Mouse (Mus musculus) adipocyte (in vitro differentiated cells): ENCODE results near the gene Ankrd36.
"Not testable (repeated sequence)": the region's sequence is repeated elsewhere in the genome, so short reads cannot be mapped to it uniquely, and the experiment has no call there.

ENCODE experiments used
- DNase-seq: peaks from one replicate; pipeline ENCODE4 v3.0.0-alpha.2; 2016; ENCODE audit warnings: low spot score

Gene Ankrd36

DNA sequence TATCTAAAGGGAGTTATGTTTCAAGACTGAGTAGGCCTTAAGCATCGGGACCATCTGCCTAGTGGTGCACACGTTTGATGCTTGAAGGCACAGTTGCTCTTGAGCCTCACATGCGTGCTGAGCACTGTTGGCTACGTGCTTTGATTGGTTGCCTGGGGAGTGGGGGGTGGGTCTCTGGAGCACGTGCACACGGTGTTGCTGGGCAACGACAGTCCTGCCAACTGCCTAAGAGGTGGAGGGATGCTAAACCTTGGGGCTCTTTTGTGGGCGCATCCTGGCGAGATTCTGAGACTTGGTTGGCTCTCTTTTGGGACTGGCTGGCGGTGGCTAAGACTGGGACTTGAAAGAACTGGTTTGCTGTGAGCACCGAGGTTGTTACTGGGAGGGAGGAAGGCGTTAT is at the start of gene Ankrd36:
Ankrd36 (plus strand) TSS at position 211 of the 400 bp plus-strand sequence.
- DNase-seq = no peak

DNA sequence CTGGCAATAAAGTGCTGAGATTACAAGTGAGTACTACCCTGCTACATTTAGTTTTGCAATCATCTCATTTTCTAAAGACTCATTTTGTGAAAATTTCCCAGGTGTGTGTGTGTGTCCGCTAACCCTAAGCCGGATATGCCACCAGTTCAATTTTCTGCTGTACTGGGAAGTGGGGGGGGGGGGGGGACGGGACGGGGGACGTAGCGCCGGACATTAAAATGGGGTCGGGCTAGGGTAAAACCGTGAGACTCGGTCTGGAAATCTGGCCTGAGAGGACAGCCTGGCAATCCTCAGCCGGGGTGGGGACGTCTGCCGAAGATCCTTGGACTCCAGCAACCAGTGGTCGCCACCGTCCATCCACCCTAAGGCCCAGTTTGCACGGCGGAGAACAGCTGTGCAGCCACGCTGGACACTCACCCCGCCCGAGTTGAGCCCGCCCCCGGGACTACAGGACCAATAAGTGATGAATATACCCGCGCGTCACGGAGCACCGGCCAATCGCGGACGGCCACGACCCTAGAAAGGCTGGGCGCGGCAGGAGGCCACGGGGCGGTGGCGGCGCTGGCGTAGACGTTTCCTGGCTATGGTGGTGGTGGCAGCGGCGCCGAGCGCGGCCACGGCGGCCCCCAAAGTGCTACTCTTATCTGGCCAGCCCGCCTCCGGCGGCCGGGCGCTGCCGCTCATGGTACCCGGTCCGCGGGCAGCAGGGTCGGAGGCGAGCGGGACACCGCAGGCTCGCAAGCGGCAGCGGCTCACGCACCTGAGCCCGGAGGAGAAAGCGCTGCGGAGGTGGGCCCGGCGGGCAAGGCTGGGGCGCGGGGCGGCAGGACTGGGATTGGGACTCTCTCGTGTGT is 48.8 kb upstream of the Ankrd36 start, which contains the start of gene Xbp1:
Xbp1 (plus strand) TSS at position 248 of the 854 bp plus-strand sequence.
- peak; percentile 94 for DNase-seq

DNA sequence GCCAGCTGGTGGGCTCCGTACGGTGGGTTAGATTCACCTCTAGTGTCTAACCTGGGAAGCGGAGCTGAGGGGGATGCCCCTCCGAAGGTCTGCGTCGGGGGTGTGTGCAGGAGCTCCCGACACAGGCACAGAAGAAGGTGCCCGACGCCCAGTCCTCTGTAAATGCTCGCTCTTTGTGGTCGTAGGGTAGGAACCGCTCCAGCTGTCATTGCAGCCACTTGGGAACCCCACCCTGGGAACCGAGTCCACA is 48.3 kb upstream of the Ankrd36 start:
- no peak for DNase-seq

GRCm38 (mm10) chr11:5521516-5522291 is 47.8 kb upstream of the Ankrd36 start:
- peak; percentile 91 for DNase-seq

DNA sequence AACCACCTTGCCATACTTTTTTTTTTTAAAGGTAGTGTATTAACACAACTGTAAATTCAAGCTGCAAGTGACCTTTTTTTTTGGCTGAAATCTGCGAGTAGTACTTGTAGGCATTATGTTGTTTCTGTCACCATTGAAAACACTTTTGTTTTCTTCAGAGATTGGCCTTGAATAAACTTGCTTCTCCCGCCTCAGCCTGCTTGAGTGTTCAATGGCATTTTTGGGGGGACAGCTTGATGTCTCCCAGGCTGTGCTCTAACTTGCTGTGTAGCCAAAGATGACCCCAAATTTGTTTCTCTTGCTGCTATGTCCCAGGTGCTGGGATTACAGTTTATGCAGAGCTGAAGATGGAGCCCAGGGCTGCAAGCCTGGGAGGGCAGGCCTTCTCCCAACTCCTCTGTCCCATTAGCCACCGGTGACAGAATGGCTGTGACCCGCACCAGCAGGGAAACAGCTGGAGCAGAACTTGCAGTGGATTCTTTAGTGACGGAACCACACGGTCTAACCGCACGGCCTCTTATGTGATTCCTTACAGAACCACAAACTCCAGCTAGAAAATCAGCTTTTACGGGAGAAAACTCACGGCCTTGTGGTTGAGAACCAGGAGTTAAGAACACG is 46.6 kb upstream of the Ankrd36 start:
- DNase-seq = no peak

GRCm38 (mm10) chr11:5525418-5525817 is 44.1 kb upstream of the Ankrd36 start:
- DNase-seq = no peak

DNA sequence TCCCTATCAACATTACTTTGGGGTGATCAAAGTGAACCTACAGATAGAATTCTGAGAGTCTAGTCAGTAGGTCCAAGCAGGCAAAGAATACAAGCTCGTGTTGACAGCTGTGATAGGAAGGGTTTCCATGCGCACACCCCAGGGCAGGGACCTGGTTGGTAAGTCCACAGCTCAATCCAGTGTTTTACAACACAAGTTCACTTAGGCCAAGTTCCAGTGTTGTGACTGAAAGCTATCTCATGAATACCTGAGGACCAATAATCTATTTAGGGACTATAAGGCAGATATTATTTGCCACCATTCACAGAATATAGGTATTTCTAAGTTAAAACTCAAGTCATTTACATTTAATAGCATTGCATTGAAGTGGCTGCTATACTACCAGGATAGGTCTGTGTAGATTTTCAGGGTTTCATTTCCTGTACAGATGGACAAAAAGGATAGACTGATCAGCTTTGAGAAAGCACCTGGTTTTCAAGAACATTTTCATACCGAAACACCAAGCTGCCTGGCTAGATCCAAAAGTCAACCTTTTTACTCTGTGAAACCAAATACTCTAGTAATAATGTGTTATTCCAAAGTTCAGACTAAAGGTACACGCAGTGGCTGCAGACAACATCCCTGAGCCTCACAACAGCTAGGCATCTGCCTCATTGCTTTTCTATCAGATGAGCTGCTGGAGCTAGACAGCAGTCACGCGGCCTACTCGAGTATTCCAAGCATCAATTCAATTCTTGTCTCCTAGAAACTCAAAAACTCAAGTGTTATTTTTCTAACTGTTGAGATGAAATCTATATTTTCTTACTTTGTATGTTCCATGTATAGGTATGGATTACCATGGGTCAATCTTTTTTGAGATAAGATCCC is 42.7 kb upstream of the Ankrd36 start:
- no peak for DNase-seq

DNA sequence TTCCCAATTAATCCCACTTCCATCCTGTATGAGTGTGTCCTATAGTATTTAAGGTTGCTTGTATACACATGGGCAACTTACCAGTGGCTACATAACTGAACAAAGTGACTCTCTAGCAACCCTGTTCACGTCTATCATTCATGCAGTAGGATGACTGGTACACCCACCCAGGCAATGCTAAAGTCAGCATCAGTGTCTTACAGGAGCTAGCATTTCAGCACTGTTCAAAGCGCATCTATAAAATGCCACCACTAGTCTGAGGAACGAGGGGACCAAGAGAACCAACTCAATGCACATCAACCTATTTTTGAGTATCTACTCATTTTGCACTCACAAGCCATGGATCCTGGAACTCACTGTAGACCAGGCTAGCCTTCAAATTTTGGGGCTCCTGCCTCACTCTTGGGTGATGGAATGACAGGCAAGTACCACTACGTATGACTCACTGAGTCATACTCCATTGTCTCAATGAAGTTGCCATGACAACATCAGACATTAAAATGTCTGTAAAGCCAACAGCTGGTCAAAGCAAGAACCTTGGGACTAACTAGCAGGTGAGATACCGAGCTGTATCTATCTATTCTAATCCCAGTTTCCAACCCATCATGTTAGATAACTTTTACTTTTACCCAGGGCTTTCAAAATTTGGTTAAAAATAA is 41.5 kb upstream of the Ankrd36 start:
- no peak for DNase-seq

DNA sequence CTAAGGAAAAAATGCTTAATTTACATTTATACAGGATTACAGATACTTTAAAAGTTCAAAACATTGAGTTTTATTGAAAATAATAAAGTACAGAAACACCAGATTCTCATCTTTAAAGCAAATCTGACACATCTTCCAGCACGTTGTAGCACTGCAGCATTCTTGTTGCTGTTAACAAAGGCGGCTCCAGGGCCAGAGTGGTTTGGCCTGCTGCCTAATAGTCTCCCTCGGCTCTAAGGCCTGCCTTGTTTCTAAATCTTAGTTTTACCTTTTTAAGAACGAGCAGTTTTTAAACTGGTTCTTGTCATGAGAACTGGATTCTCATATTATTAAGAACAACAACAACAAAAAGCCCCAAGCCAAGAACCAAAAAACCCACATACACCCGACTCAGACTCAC is 40.6 kb upstream of the Ankrd36 start:
- no peak for DNase-seq

- no peak for DNase-seq
These were observed 39.3 kb upstream of the Ankrd36 start for GRCm38 (mm10) chr11:5530172-5530571.

GRCm38 (mm10) chr11:5530717-5531116 is 38.8 kb upstream of the Ankrd36 start:
- DNase-seq = no peak

DNA sequence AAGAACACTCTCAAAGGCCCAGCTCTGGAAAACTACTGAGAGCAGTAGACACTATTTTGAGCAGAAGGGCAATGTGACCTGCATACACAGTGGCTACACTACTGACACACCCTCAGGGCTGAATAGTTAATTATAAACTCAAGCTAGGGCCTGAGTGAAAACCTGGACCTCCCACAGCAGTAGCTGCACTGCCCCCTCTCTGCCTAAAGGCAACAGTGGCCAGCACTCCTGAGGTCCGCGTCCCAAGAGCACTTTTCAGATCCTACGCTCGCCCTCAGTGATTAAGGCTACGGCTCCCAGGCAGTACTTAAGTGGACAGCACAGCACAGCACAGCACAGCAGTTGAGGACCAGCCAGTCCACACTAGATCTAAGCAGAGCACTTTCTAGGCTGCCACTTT is 36.4 kb upstream of the Ankrd36 start:
- no peak for DNase-seq

DNA sequence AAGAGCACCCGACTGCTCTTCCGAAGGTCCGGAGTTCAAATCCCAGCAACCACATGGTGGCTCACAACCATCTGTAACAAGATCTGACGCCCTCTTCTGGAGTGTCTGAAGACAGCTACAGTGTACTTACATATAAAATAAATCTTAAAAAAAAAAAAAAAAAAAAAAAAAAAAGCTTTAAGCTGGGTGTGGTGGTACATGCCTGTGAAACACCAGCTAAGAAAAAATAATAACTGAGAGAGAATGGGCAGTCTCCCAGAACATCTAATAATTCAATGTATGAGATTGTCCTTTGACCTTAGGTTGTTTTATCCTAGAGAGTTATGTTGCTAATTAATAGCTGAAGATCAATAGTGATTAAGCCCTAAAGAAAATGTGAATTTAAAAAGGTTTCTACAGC is 32.0 kb upstream of the Ankrd36 start:
- not testable (repeated sequence) for DNase-seq

DNA sequence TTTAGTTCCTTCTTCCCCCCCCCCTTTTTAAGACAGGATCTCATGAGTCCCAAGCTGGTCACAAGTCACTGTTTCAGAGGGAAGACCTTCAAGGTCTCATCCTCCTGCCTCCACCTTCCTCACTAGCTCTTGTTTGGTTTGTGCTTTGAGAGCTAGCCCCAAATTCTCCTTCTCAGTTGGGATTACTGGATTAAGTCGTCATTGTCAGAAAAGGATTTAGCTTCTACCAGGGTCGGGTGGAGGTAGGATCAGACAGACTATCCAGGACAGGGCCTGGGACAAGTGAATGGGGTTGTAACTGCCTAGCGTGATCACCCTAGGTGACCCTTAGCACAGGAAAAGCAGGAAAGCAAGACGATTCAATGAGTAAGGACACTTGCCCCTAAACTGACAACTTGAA is 29.2 kb upstream of the Ankrd36 start:
- DNase-seq = no peak

GRCm38 (mm10) chr11:5541230-5541798 is 28.2 kb upstream of the Ankrd36 start:
- DNase-seq = no peak

GRCm38 (mm10) chr11:5541799-5542481 is 27.5 kb upstream of the Ankrd36 start, which contains the start of gene Ccdc117:
TSS of gene Ccdc117 (minus strand) at chr11:5542187.
- peak; percentile 92 for DNase-seq

DNA sequence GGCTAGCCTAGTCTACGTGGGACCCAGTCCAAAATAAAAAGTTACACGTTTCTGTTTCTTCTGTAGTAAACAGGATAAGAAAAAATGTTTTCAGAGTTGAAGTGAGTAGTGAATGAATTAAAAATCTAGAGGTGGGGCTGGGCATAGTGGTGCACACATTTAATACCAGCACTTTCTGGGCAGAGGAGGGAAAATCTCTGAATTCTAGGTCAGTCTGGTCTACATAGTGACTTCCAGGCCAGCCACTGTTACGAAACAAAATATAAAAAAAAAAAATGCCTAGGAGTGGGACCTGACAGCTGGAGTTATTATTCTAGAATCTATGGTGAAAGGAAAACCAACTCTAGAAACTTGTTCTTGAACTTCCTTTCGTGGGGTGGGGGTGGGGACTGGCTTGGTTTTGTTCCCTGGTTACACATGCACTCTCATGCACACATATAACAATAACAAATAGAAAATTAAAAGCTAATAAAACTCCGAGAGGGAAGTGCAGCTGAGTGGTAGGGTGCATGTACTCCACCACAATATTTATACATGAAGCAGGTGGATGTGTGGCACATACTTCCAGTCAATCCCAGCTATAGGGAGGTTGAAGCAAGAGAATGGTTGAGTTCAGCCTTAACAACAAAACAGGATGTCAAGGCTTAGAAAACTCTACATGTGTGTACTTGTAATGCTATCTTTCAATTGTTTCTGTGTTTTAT is 26.9 kb upstream of the Ankrd36 start:
- no peak for DNase-seq

GRCm38 (mm10) chr11:5543281-5543680 is 26.2 kb upstream of the Ankrd36 start:
- no peak for DNase-seq

DNA sequence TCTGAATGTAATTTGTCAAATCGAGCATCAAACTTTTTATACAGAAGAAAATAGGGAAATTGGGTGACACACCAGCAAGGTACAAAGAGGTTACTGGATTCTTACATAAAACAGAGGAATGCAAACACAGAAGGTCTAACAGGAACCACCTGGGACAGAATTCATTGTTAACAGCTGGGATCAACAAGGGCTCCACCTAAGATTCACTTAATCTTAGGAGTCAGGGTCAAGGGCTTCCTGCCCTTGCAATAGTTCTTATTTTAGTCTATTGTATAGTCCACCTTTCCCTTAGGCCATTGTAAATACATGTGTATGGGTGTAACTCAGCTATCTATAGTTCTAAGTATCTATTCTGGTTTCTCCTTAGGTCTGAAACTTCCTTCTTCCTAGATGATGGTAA is 24.8 kb upstream of the Ankrd36 start:
- not testable (repeated sequence) for DNase-seq

GRCm38 (mm10) chr11:5545457-5545856 is 24.0 kb upstream of the Ankrd36 start:
- no peak for DNase-seq
